Mouse (Mus musculus) CD4-positive naive resting alpha-beta T cell, adult 57 days (primary cell): Measurements from ENCODE around the gene Klhl5. TPM values are rescaled to one million over a fixed set of nuclear protein-coding genes. Genes with fewer than 3 reads are reported as not detected.

ENCODE experiments used
- total RNA-seq: library from RNA; stranded (reverse); gene quantifications from one replicate; pipeline ENCODE4 v1.2.4, GENCODE M21; 2023

Klhl5 gene
- 23.7 TPM for total RNA-seq

GRCm38 (mm10) chr5:65106876-65107772 is at the start of gene Klhl5:
Gene Klhl5, plus strand, starts transcription at chr5:65107539.

GRCm38 (mm10) chr5:65091921-65092320 is 15.4 kb upstream of the Klhl5 start, which contains the start of gene Tmem156:
Gene Tmem156, minus strand, starts transcription at chr5:65092132.

GRCm38 (mm10) chr5:65199346-65200128 is 92.2 kb downstream of the Klhl5 start, which contains the start of gene Wdr19:
Gene Wdr19, plus strand, starts transcription at chr5:65199696.

Other genes with a start within 250 kb of the Klhl5 start
- gene Tlr1, start 174.0 kb upstream of the Klhl5 start, total RNA-seq, result 38.0 TPM
- 15.4 TPM for gene Tlr6, start 147.4 kb upstream of the Klhl5 start, total RNA-seq
- 1.5 TPM for gene Fam114a1, start 137.5 kb upstream of the Klhl5 start, total RNA-seq
- gene Tmem156, start 15.4 kb upstream of the Klhl5 start, total RNA-seq, result 22.3 TPM
- 2.2 TPM for gene Wdr19, start 92.2 kb downstream of the Klhl5 start, total RNA-seq
- 41.9 TPM for gene Rfc1, start 228.1 kb downstream of the Klhl5 start, total RNA-seq
- not detected for gene Klb, start 240.8 kb downstream of the Klhl5 start, total RNA-seq